Mouse (Mus musculus) cerebellum, adult 9-11 months (tissue): ENCODE results near the gene Scn1a.
A peak's percentile ranks its signal among the peaks of the same experiment; 100 is the strongest.

ENCODE experiments used
- DNase-seq: peaks from one replicate; pipeline ENCODE4 v3.0.0; 2022

Gene Scn1a

DNA sequence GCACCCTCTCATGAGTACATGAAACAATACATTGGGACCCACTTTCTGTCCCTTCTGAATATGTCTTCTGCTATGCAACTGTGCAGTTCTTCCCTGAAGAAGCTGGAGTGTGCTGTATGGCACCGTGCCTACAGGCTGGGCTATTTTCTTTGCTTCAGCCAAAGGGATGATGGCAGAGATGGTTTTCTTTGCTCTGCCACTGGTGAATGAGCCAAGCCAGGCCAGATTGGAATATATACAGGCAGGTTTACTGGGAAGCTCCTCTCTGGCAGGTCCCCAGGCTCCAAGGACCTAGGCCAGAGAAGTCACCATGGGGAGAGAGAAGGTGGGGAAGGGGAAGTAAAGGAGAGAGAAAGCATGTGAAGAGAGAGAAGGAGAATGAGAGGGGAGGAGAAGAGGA, 200.3 kb downstream of the Scn1a start:
- peak; percentile 34 for DNase-seq

DNA sequence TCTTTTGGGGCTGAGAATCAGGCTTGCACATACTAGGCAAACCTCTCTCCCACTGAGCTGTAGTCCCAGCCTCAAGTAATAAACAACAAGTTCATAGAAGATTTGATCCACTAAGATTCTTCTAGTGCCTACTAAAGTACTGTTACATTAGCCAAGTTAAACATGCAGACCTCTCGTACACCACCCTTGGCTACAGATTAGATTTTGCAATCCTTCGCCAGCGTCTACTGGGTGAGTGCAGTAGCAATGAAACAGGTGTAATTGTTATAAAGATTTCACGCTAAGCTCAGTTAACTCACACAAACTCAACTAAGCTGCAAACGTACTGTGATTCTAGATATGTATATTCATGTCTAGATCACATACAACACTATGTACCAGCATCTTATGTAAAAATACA, 201.8 kb downstream of the Scn1a start:
- DNase-seq = no peak

- DNase-seq = no peak
Observed at GRCm38 (mm10) chr2:66220954-66221353, 219.7 kb downstream of the Scn1a start.
